Mouse (Mus musculus) testis, postnatal 14 days (tissue): ENCODE results near the gene Aggf1.
"Not testable (repeated sequence)": the region's sequence is repeated elsewhere in the genome, so short reads cannot be mapped to it uniquely, and the experiment has no call there.

Experiments used
- DNase-seq: peaks from one replicate; pipeline ENCODE4 v3.0.0; 2021; ENCODE audit warnings: low spot score

Aggf1 gene

GRCm38 (mm10) chr13:95374701-95375553 lies at the start of gene Aggf1:
Gene Aggf1 (minus strand): TSS chr13:95375352.
- DNase-seq = peak; percentile 91

- no peak for DNase-seq
These were observed 49.8 kb upstream of the Aggf1 start for GRCm38 (mm10) chr13:95424932-95425331.

GRCm38 (mm10) chr13:95419204-95419749 lies 44.1 kb upstream of the Aggf1 start:
- DNase-seq = no peak

GRCm38 (mm10) chr13:95418575-95419203 lies 43.5 kb upstream of the Aggf1 start:
- no peak for DNase-seq

GRCm38 (mm10) chr13:95412257-95412656 lies 37.1 kb upstream of the Aggf1 start:
- no peak for DNase-seq

- no peak for DNase-seq
These were observed 18.1 kb upstream of the Aggf1 start for GRCm38 (mm10) chr13:95393242-95393641.

GRCm38 (mm10) chr13:95389866-95390865 lies 15.0 kb upstream of the Aggf1 start:
- peak; percentile 66 for DNase-seq

- DNase-seq = no peak
These were observed 13.1 kb upstream of the Aggf1 start for GRCm38 (mm10) chr13:95388226-95388625.

- DNase-seq = no peak
These were observed 7.3 kb upstream of the Aggf1 start for GRCm38 (mm10) chr13:95382418-95382817.

GRCm38 (mm10) chr13:95378696-95379095 lies 3.5 kb upstream of the Aggf1 start:
- no peak for DNase-seq

- not testable (repeated sequence) for DNase-seq
These were observed 1.6 kb upstream of the Aggf1 start for GRCm38 (mm10) chr13:95376689-95377289.

GRCm38 (mm10) chr13:95375554-95375914 lies 382 bp upstream of the Aggf1 start:
- DNase-seq = no peak

GRCm38 (mm10) chr13:95366356-95366755 lies 8.8 kb downstream of the Aggf1 start:
- DNase-seq = no peak

- no peak for DNase-seq
These were observed 11.7 kb downstream of the Aggf1 start for GRCm38 (mm10) chr13:95363440-95363839.

GRCm38 (mm10) chr13:95358223-95358622 lies 16.9 kb downstream of the Aggf1 start:
- no peak for DNase-seq

GRCm38 (mm10) chr13:95348476-95348875 lies 26.7 kb downstream of the Aggf1 start:
- DNase-seq = no peak

GRCm38 (mm10) chr13:95347018-95347696 lies 28.0 kb downstream of the Aggf1 start:
- peak; percentile 43 for DNase-seq

- no peak for DNase-seq
These were observed 29.3 kb downstream of the Aggf1 start for GRCm38 (mm10) chr13:95345869-95346268.

- no peak for DNase-seq
These were observed 31.7 kb downstream of the Aggf1 start for GRCm38 (mm10) chr13:95343470-95343869.

GRCm38 (mm10) chr13:95336122-95336677 lies 39.0 kb downstream of the Aggf1 start:
- DNase-seq = peak; percentile 24
